Mouse (Mus musculus) lung, postnatal 0 days (tissue): ENCODE data around the gene Lcn12.

Experiments
- CTCF ChIP-seq: IDR thresholded peaks from 2 replicates; pipeline ENCODE4 v1.5.1; 2016; ENCODE audit warnings: antibody characterized with exemption, mild to moderate bottlenecking
- EP300 ChIP-seq: IDR thresholded peaks from 2 replicates; pipeline ENCODE4 v1.6.1; 2016; ENCODE audit warnings: antibody characterized with exemption, mild to moderate bottlenecking, control low read depth

DNA sequence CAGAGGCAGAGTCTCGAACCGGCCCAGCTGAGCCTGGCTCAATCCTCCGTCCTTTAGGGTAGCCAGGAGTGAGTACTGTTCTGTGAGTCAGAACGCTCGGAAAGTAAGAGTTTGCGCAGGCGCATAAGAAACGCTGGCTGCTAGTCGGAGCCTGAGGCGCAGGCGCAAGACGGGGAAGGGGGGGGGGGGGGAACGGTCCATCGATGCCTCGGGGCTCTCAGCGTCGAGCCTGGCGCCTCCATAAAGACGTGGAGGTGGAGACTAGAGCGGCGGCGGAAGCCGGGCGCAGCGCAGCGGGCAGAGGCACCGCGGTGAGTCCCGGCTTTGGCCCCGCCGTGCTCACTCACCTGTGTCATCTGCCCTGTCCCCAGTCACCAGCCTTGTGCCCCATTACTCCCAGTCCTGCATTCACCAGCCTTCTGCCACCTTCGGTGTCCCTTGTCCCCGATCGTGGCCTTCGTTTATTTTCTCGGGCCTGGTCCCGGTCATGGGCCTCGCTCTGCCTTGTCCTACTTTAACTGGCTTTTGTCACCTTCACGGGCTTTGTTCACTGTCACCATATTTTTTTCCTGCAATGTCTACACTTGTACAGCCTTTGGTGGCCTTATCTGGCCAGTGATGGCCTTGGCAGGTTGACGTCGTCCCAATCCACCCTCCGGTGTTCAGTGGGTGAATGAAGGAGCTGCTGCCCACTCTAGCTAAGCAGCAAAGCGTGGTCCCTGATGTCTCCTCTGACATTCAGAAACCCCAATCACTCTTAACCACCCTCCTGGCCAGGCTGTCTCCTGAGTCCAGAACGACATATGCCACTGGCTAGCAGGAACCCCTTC lies 7.1 kb upstream of the Lcn12 start, which contains the start of gene Fbxw5:
- TF ChIP-seq CTCF (no peak; the same call in 1 of the 2 replicates), EP300 (no peak)
